Mouse (Mus musculus): ENCODE results near the gene Slc25a14.

DNA sequence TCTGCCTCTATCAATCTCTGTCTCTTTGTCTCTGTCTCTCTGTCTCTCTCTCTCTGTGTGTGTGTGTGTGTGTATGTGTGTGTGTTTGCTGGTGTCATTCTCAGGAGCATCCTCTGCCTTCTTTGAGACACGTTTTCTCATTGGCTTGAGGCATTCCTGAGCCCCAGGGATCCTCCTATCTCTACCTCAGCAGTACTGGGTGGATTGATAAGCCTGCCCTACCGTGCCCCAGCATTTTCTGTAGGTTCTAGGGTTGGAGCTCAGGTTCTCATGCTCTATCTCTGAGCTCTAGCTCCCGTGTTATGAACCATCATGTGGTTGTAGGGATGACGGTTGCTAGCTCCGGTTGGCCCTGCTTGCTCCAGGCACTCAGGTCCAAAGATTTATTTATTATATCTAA is 60.6 kb downstream of the Slc25a14 start:
- TF ChIP-seq CTCF (IDR thresholded peaks at IDR 0.05; ENCODE audit: extremely low read depth, insufficient read depth, low read length) (no peak), POLR2A (IDR thresholded peaks at IDR 0.05; ENCODE audit: extremely low read depth, insufficient read depth, low read length) (no peak)
